Mouse (Mus musculus): ENCODE results near the gene Numb.

- TF ChIP-seq CTCF (IDR thresholded peaks at IDR 0.05; ENCODE audit: insufficient read depth, low read depth, low read length) (no peak), POLR2A (IDR thresholded peaks at IDR 0.05; ENCODE audit: insufficient read depth, low read depth, low read length) (no peak)
Observed at GRCm38 (mm10) chr12:83850334-83850733, 71.4 kb downstream of the Numb start.
